Mouse (Mus musculus) inflammation-experienced regulatory T-cells, adult 6 months (primary cell): Measurements from ENCODE around the gene Gdf9. TPM values are rescaled to one million over a fixed set of nuclear protein-coding genes. Genes with fewer than 3 reads are reported as not detected.

Source experiments
- ATAC-seq: one replicate; pipeline ENCODE4 v1.8.0; 2017
- polyA plus RNA-seq, 3 experiments: library from polyadenylated mRNA; unstranded; fragments of 100-300 nt; shearing (Covaris generic); gene quantifications; one replicate each; pipeline ENCODE4 v1.2.1; 2017

Gdf9 gene
- polyA plus RNA-seq, 3 experiments from 2014 or later = not detected

DNA sequence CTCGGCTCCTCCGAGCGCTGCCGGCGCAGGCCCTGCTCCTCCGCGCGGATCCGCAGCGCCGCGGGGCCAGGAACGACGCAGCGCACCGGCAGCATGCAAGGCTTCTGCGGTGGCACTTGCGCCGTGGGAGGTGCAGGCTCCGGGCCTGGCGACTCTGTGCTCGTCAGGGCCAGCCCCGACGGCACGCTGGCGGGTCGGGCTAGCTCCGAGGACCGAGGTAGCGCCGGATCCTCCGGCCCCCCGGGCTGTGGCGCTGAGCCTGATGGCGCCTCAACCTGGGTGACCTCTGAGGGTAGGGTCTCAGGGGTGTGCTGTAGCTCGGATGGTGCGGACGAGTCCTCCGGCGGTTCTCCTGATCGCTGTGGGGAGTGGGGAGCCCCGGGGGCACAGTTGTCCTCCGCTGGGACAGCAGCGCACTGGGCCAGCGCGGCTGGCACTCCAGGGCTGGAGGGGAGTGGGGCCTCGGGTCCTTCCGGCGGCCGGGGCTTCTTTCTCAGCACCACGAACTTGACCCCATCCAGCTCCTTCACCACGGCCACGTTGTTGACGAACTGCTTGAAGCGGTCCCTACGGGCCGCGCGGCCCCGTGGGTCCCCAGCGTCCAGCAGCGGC is 48.5 kb downstream of the Gdf9 start:
- ATAC-seq = no peak

- no peak for ATAC-seq
These were observed 49.0 kb downstream of the Gdf9 start, which contains the start of the genes Gm9945 and Sowaha for GRCm38 (mm10) chr11:53479783-53480301. Gene Gm9945, plus strand, starts transcription at chr11:53480166. Gene Sowaha, minus strand, starts transcription at chr11:53480274.

DNA sequence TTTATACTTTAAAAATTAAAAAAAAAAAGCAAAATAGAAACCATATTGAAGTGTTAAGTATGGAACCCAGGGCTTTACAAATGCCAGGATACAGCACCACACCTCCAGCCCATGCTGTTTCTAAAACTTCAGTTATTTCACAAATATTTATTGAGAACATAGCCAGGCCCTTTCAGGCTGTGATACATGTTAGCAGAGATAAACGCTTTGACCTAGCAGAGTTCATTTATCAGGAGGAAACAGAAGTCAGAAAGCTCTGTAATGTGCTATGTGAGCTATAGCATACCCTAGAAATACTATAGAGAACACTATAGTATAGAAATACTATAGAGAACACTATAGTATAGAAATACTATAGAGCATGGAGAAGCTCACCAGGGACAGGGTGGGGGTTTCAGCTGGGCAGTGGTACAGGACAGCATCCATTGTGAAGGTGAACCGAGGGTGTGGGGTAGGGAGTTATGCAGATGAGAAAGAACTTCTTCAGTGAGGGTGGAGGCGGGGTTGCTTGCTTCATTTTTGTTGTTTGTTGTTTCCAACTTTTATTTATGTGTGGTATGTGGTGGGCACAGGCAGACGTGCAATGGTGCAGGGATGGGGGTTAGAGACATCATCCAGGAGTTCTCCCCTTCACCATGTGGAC is 50.4 kb downstream of the Gdf9 start:
- no peak for ATAC-seq

DNA sequence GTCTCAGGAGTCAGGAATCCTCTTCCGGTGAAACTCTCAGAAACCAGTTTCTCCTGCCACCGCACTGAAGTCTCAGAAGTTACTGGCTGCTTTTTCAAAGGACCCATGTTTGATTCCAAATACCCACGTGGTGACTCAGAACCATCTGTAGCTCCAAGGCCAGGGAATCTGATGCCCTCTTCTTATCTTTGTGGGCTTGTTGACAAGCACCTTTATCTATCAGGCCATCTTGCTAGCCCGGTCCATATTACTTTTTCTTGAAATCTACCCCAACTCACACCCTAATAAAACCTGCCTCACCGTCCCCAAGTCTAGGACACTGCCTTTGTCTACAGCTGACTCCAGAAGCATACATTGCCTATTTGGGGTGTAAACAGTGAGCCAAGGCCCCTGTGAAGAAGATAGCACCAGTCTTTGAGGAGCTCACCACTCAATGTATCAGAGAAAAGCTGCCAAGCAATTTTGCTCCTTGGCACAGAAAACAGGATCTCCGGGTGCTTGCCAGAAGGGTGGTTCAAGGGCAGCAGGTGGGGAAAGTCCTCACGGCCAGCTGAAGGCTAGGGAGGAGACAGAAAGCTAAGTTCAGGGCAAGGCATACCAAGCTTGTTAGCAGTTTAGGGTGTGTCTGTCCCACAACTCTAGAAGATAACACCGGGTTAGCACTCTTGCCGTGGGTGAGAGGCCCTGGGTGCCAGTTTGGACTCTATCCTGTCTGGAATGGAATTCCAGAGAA is 52.5 kb downstream of the Gdf9 start:
- ATAC-seq = no peak

DNA sequence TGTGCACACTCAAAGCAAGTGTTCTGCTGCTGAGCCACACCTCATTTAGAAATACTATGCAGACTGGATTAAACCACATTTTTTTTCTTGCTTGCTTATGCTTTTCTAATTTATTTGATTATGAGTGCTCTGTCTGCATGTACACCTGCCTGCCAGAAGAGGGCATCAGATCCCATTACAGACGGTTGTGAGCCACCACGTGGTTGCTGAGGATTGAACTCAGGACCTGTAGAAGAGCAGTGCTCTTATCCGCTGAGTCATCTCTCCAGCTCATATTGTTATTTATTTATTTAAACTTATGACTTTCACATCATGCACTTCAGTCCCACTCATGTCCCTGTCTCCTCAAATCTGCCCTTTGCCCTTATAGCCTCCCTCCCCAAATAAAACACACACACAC is 54.9 kb downstream of the Gdf9 start:
- ATAC-seq = no peak

GRCm38 (mm10) chr11:53486351-53486750 is 55.5 kb downstream of the Gdf9 start:
- ATAC-seq = no peak

GRCm38 (mm10) chr11:53486822-53487594 is 56.2 kb downstream of the Gdf9 start:
- no peak for ATAC-seq

Other genes starting within 250 kb of the Gdf9 start
- 10 to 100 TPM; 30.1 to 36.3 (median 35.3) TPM for gene Hspa4, start 130.6 kb upstream of the Gdf9 start, polyA plus RNA-seq
- gene Zcchc10, start 106.3 kb upstream of the Gdf9 start, polyA plus RNA-seq = 10 to 100 TPM; 29.3 to 29.9 (median 29.4) TPM
- 10 to 100 TPM; 11.3 to 18.2 (median 14.1) TPM for gene Aff4, start 80.2 kb upstream of the Gdf9 start, polyA plus RNA-seq
- under 1 TPM in 2 of 3 experiments, not detected in 1; 0.67 to 0.96 TPM for gene Leap2, start 7.9 kb upstream of the Gdf9 start, polyA plus RNA-seq
- 100 to 1,000 TPM; 384 to 446 (median 387) TPM for gene Uqcrq, start 192 bp upstream of the Gdf9 start, polyA plus RNA-seq
- not detected for gene Gm10447, start 26.1 kb downstream of the Gdf9 start, polyA plus RNA-seq
- gene Shroom1, start 26.2 kb downstream of the Gdf9 start, polyA plus RNA-seq = under 1 TPM in 1 of 3 experiments, not detected in 2; 0.10 TPM
- gene Gm9837, start 39.5 kb downstream of the Gdf9 start, polyA plus RNA-seq = not detected
- gene Gm9945, start 49.1 kb downstream of the Gdf9 start, polyA plus RNA-seq = not detected
- not detected for gene Sowaha, start 49.3 kb downstream of the Gdf9 start, polyA plus RNA-seq
- gene Sept8, start 88.2 kb downstream of the Gdf9 start, polyA plus RNA-seq = 1 to 10 TPM; 1.1 to 1.2 (median 1.1) TPM
- 10 to 100 TPM in 2 of 3 experiments, 1 to 10 TPM in 1; 5.5 to 11.6 (median 11.6) TPM for gene Kif3a, start 136.4 kb downstream of the Gdf9 start, polyA plus RNA-seq
- gene Il4, start 187.6 kb downstream of the Gdf9 start, polyA plus RNA-seq = 10 to 100 TPM in 2 of 3 experiments, 1 to 10 TPM in 1; 3.1 to 26.5 (median 14.7) TPM
- gene Il13, start 203.7 kb downstream of the Gdf9 start, polyA plus RNA-seq = not detected